Mouse (Mus musculus): ENCODE measurements around the gene Olfr1039.
"Not testable (repeated sequence)": the region's sequence is repeated elsewhere in the genome, so short reads cannot be mapped to it uniquely, and the experiment has no call there.

Olfr1039 gene

DNA sequence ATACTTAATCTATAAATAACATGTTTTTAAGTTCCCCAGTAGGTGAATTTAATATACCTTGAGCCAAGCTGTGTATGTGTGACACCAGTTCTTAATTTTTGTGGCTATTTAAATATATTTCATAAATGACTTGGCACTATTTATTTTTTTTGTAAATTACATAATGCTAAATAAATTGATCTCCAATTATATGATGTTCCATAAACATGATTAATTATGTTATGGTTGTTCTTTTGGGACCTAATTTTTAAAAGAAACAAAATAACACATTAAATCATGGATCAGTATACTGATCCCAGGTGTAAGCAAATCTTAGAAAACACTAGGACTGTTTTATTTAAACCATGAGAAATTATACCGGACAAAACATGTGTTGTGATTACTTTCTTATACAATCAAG, at the start of gene Olfr1039:
Olfr1039 (minus strand) TSS at position 101 of the 400 bp plus-strand sequence.
- DNase-seq (ENCODE audit: extremely low spot score) = no peak

DNA sequence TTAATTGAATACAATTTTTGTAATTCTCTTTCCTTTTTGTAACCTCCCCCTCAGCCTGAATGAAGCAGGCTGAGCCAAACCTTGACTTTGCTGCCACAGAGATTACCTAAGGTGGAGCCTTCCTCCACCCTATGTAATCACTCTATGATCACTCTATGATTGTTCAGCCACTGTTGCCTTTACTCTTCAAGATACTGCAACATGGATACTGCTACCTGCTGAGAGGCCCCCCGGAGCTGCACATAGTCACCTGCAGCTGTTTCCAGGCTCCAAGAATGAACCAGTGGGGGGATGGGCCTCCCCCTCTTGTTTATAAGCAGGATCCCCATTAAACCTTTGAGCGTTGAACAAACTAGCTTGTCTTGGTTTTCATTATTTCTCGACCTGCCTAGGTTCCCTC, 44.2 kb upstream of the Olfr1039 start:
- DNase-seq (ENCODE audit: extremely low spot score) = no peak

DNA sequence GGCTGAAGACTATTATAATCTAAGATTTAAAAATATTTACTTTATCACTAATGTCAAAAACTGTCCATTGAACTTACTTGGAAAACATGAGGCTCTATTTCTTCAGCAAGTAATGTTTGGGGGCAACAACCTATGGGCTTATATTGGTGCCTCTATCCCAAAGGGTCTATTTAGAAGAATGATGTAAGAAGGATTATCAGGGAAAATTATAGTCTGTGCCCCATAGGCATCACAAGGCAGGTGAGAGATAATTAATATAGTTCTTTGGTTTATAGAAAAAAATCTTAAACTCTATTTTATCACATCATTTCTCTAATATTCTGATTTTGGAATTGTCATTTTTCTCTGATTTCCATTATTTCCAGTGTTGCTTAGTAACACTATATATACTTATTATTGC, 42.0 kb upstream of the Olfr1039 start, which contains the start of gene Olfr1044:
Olfr1044 (minus strand) TSS at position 101 of the 400 bp plus-strand sequence.
- DNase-seq (ENCODE audit: extremely low spot score) = no peak

DNA sequence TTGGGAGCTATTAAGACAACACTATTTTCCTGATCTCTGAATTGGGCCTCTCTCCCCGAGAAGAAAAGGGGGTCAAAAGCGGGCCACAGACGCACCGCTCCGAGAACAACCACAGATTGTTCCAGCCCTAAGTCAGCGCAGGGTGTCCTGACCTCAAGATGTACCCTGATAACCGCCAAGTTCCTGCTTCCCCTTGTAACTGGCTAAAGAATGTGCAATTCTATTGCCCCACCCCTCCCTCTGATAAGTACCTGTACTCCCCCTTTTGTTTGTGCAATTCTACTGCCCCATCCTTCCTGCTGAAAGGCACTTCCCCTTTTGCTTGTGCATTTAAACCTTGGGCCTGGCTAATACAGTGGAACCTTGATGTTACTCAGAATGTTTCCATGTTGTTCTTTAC, 39.7 kb upstream of the Olfr1039 start:
- not testable (repeated sequence) for DNase-seq (ENCODE audit: extremely low spot score)

DNA sequence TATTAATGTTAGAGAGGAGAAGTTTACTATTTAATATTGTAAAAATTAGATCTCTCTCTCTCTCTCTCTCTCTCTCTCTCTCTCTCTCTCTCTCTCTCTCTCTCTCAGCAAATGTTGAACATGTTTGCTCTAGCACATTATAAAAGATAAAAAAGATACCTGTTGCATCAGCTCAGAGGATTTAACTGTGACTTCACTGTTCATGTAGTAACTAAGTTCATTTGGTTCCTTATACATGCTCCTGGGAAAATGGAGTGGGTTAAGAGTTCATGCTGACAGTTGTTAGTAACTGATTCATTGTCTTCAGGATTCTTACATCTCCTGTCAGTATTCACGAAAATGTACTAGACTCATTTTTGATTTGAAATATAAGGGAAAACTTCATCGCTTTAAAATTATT, 31.7 kb upstream of the Olfr1039 start, which contains the start of gene Olfr1043:
Olfr1043 (minus strand) TSS at position 101 of the 400 bp plus-strand sequence.
- DNase-seq (ENCODE audit: extremely low spot score) = no peak

DNA sequence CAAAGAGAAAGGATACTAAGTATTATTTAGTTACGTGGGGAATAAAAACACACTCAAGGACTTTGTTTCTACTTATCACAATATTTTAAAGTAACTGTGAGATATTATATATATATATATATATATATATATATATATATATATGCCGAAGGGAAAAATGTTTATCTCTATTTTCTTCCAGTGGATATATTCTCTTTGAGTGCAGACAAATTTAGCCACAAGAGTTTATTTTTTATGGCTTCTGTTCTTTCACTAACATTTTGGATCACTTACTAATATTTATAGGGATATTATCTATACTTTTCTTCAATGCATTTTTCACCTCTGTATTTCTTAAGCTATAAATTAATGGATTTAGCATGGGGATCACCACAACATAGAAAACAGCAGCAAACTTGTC, 26.0 kb upstream of the Olfr1039 start, which contains the start of gene Olfr1042:
Olfr1042 (minus strand) TSS at position 101 of the 400 bp plus-strand sequence.
- DNase-seq (ENCODE audit: extremely low spot score) = no peak

DNA sequence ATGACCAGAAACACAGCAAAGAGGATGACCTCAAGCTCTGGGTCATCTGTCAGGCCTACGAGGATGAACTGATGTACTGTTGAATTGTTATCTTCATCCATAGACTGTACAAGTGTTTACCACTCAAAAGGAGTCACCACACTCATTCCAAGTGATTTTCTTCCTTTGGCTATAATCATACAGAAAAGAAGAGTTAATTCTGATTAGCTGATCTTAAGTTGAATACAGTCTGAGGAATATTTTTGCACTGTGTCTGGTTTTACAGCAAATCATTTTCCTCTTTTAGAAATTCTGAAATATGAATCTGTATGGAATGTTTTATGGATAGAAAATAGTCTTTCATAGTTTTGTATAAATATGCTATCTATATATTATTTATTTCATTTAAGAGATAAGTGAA, 10.9 kb upstream of the Olfr1039 start, which contains the start of gene Olfr1040:
Olfr1040 (minus strand) TSS at position 101 of the 400 bp plus-strand sequence.
- DNase-seq (ENCODE audit: extremely low spot score) = no peak

DNA sequence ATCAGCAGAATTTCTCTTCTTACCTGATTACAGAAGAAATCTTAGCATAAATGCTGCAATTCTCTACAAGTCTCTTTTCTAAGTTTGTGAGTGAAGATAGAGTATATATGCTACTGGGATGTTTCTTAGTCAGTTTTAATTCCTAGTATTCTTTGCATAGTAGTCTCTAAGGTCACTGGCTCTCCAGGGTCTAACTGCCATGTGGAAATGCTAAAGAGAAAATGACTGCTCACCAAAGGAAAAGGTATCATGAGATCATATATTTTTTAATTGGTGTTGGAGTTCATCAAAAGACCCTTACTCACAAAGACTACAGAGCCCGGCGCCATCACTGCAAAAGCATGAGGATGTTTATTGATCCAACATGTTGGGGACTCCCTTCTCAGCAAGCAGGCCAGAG, 48.4 kb downstream of the Olfr1039 start, which contains the start of gene Olfr1037:
Olfr1037 (minus strand) TSS at position 101 of the 400 bp plus-strand sequence.
- DNase-seq (ENCODE audit: extremely low spot score) = no peak

DNA sequence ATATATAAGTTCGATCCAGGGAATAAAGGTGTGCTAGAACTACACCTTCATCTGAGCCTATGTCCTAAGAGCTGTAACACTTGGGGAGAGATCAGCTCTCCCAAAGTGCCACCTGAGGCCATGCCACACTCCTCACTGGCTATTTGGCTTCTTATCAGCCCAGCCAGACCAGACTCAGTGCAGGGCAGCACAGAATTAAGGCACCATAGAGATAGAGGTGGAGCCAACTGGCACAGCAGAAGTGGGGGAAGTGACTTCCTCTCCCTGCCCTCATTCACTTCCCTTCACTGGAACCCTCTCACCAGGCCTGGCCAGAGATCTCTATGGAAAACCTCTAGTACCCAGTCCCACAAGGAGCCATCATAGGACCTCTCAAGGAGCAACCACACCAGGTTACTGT, 55.2 kb downstream of the Olfr1039 start:
- DNase-seq (ENCODE audit: extremely low spot score) = not testable (repeated sequence)

Measured in embryo, embryonic 9.5 days (tissue).